Mouse (Mus musculus) ZHBTc4 (cell line): Measurements from ENCODE around the gene Gstm2.
A peak's percentile ranks its signal among the peaks of the same experiment; 100 is the strongest.
"Not testable (repeated sequence)": the region's sequence is repeated elsewhere in the genome, so short reads cannot be mapped to it uniquely, and the experiment has no call there.

Experiments used
- DNase-seq: peaks from one replicate; pipeline ENCODE4 v3.0.0-alpha.2; 2011; ENCODE audit warnings: low read depth, low spot score

Gene Gstm2

DNA sequence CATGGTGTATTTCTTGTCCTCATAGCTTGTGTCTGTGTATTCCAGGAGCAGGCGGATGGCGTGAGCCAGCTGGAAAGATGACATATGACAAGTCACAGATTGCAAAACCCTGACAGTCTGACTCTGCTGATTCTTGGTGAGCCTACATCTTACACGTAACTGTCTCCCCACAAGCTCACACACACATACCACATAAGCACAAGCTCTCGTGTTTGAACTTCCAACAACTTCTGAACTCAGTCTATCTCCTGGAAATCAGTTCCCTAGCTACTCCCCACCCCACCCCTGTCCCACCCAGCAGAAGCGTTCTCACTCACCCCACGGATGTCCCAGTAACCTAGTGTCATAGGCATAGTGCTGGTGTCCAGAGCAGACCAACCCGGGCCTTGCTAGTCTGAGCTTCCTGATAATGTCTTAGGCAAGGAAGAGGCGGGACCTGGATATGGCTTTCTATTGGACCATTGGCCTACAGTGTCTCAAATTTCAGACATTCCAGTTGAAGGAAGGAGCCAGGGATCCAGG, at the start of gene Gstm2:
Gstm2 (minus strand) TSS at position 413 of the 522 bp plus-strand sequence.
- DNase-seq: peak; percentile 81

DNA sequence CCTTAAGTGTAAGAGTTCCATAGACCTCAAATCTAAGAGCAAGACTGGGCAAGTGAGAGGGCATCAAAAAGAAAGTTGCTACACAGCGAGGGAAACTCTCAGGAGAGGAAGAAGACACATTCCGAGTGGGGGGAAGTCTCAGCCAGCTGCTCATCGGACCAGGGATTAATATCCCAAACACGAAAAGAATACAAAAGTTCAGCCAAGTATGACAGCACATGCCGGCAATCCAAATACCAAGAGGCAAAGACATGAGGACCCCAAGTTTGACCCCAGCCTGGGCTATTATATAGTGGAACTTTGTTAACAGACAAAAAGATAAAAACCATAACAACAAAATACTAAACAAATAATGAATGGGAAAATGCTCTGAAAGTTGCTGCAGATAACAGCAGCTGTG, 46.9 kb upstream of the Gstm2 start:
- no peak for DNase-seq

DNA sequence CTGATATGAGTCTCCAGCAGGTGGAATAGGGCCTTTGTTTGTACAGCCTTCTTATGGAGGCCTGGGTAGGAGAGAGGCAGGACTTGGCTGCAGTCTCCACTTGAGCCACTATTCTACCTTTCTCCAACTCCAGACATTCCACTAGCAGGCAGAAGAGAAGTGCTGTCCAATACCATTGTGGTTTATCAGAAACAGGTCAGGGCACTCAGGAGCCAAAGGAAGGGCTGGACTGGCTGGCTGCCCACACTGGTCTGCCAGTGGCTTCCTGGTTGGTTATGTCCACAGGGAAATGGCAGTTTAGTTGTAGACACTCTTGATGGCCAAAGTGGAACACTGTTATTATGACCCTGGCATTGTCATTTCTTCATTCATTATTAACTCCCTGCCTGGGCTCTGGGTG, 45.9 kb upstream of the Gstm2 start:
- DNase-seq: no peak

DNA sequence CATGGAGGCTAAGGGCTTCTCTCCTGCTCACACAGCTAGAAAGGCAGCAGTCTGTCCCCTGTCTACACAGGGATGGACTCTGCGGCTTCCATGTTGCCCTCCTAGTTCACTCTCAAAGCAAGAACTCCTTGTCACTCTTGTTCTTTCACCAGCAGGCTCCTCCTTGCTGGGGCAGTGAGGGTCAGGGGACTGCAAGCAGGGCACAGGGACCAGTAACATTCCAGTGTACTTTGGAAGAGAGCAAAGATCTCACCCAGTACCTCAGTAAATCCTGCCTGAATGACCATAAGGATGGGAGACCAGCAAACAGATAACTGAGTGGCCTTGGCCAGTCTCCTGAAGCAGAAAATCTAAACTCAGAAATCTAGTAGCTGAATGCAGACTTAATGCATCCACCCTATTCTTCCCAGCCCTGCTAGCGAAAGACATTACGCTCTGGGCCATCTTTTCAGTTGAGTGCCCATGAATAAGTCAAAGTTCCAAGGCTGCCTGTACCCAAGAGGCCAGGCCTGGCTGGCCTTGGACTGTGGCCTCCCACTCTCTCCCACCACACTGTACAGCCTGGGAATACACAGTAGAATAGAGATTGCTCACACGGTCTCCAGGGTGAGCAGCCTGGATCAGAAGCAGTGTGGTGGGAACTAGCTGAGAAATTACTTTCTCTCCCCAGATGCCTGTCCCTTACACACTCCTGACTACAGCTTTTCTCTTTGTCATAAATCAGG, 42.5 kb upstream of the Gstm2 start:
- DNase-seq: no peak

DNA sequence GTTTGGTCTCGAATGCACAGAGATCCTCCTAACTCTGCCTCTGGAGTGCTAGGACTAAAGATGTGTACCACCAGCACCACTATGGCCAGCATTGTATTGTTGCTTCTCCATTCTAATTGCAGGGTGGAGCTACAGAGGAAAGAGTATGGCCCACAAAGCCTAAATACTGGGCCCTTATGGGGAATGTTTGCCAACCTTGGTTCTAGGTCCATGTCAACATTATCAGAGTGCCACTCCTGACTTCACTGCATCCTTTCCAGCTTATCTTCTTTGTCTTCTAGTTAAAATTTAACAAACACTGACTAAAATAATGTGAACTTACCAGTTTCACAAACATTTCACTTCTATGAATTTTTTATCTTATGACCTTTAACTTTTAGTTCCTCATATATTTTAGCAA, 40.3 kb upstream of the Gstm2 start:
- DNase-seq: no peak

DNA sequence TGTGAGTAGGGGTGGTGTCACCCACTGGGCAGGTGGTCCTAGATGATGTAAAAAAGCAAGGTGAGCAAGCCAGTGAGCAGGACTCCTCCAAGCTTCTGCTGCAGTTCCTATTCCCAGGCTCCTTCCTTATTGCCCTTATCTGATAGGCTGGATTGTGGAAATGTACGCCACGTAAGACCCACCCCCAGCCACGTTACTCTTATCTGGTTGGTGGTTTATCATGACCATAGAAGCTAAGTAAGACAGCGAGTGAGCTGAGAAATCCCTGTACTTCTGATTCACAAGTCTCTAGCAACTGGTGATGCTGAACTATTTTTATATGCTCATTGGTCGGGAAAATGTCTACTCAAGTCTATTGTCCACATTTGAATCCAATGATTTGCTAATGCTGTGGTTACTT, 39.8 kb upstream of the Gstm2 start:
- DNase-seq: no peak

DNA sequence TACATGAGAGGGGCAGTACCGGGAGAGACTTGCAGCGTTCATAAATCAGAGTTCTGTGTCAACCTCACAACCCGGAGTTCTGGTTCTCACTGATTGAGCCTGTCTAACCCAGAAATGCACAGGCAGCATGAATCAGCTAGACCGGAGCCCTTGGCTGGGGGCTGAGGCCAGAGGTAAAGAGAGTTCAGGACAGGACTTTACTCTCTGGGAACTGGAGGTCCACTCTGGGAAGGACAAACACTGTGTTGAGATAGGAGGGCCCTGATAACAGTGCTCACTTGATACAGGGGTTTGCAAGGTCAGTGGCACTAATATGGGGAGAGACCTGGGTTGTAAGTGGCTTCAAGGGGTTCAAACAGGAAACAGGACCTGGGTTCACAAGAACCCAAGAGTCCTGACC, 39.1 kb upstream of the Gstm2 start:
- DNase-seq: no peak

DNA sequence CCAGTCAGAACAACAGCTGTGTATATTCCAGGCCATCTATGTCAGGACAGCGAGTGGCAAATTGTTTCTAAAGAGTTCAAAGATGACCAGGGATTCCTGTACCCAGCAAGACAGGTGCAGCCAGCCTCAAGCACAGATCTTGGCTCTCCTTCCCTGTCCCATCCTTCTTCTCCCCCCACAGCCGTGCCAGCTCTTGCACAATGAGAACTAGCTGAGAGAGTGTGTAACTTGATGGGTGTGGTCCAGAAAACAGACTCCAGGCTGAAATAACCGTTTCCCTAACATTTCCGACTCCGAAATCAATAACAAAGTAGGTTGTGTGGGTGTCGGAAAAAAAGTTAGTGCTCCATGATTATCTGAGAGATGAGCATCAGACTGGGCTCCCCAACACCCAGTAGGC, 36.4 kb upstream of the Gstm2 start:
- DNase-seq: no peak

DNA sequence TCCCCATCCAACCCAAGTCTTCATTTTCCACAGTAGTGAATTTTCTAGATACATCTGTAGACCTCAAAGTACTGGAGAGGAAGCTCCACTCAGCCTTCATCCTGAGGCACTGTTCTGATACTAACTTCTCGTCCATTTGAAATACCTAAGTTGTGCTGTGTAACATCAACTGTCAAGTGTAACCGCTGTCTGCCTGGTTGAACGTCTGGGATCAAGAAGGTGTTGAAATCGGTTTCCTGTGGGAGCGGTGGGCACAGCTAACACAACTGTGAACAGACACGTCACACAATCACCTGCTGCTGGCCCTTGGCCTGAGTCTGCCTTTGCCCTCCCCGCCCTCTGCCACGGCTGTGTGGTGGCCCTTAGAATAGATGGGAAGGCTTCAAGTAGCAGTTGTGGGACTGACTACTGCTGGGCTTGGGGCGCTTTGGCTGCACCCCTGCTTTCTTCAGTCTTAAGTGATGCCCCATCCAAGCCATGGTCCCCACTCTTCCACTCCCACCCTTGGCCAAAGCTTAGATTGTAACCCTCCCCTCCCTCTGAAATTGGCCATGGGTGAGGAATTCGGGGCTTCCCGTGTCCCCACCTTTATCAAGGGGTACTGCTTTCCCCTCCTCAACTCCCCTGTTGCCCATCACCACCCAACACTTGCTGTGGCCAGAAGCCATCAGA, 34.2 kb upstream of the Gstm2 start:
- not testable (repeated sequence) for DNase-seq

DNA sequence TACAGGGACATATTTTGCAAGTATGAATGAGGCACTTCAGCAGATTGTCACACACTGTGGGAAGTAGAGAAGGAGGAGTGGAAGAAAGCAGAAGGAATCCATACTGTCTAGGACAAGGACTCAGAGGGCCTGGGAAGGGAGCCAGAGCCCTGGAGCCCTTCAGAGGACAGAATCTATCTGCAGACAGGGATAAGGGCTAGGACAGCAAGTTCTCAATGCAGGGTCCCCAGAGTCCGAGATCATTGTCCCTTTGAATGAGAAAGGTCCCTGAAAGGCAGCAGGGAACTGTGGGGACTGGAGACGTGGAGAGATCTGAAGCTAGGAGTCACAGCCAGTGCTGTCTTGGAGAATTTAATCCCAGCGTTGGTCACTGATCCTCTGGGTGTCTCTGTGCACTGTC, 33.0 kb upstream of the Gstm2 start:
- not testable (repeated sequence) for DNase-seq

DNA sequence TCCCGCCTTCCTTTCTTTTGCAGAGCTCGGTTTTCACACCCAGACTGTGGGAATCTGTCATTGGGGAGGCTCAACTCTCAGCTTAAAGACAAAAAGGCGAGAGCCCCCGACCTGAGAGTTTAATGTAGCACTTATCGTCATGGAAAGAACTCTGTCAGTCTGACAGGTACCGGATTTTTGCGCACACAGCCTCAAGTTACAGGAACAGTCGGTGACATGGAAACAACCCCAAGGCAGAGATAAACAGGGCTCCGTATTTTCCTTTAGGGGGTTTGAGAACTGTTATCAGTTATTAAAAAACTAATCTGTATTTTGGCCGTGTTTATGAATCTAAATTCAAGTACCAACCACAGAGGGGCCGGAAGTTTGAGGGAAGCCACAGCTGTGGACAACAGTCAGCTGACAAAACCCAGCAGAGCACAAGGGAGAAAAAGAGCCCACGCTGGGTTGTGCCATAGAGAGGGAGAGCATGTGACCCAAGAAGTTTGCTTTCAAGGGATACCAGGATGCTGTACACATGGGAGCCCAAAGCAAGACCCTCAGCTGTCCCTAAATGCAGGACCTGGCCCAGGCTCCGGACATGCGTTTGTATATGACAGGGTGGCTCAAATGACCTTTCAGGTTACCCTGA, 32.1 kb upstream of the Gstm2 start:
- DNase-seq: no peak

DNA sequence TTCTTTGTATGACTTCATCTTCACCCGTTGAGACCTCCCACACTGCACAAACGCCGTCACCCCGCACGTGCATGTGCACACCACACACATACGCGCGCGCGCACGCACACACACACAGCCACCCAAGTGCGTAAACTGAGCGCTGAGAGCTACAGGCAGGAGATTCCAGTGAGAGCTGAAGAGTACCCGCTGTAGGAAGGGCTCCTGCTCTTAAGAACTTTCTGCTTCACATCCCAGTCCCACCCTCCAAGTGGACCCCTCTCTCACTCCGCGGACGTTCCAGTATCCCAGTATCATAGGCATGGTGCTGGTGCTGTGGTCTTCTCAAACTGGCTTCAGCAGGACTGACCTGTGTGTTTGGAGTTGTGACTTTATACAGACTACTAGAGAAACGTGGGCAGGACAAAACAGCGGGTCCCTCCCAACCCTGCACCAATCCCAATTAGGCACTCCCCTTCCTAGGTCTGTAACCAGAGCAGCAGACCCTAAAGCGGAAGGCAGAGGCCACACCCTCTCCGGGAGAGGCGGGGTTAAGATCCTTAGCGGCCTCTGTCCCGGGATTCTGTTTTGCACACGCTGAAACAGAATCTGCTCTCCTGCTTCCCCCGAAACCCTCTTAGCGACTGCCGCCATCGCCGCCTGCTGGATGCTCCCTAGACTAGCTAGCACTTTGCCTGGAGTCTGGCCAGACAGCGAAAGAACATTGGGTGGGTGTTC, 31.4 kb upstream of the Gstm2 start, which contains the start of gene Gstm1:
Gstm1 (minus strand) TSS at position 501 of the 717 bp plus-strand sequence.
- DNase-seq: peak; percentile 99

DNA sequence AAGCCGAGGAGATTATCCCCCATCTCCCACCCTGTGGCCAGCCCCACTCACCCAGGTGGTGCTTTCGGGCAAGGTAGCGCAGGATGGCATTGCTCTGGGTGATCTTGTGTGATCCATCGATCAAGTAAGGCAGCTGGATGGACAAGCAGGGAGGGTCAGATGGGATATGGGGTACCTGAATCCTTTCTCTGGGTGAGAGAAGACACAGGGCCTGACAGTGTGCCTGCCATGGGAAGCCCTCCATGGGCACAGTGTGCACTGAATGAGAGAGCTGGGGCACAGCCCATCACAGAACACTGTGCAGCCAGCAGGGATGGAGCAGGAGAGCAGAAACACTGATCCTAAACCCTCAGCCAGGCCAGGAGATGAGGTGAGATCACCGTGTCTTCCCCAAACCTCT, 30.2 kb upstream of the Gstm2 start:
- DNase-seq: not testable (repeated sequence)

DNA sequence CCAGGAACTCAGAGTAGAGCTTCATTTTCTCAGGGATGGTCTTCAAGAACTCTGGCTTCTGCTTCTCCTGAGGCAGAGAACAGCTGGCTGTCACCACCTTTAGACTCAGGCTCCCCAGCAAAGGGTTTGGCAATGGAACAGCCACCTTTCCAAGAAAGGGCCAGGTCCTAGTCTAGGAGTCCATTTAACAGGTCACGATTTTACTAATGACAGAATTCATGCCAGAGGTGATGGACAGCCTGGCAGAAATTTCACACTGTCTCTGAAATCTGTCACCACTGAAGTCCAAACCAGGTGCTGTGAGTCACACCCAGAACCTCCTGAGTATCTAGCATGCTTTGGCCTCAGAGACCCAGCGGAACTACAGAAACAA, 28.7 kb upstream of the Gstm2 start:
- no peak for DNase-seq

DNA sequence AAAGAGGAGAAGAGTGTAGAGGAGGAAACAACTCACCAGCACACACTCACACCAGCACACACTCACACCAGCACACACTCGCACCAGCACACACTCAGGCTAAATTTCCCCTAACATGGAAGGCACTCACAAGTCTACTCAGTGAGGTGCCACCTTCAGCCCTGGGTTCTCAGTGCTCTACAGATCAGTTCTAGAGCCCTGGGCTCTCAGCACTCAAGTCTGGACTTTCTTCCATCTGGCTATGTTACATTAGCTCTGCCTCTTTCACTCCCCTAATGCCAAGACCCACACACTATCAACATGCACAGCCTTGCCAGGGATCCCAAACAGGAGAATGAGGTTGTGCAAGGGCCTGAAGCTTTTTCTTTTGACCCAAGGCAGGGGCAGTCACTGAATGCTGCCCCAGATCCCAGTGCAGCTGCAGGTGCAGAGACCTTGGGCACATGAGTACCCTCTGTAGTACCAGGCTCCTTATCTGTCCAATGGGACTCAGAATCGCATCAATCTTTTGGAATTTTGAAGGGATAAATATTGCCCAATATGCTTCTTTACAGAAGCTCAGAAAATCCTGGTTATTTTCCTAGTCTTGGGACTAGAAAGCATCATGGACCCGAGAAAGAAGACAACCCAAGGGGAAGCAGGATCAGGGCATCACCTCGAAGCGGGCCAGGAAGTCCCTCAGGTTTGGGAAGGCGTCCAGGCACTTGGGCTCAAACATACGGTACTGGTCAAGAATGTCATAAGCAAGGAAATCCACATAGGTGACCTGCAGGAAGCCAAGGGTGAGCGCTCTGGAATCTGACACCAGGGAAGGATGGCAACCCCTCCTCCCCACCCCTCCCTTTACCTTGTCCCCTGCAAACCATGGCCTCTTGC, 28.1 kb upstream of the Gstm2 start:
- DNase-seq: no peak

DNA sequence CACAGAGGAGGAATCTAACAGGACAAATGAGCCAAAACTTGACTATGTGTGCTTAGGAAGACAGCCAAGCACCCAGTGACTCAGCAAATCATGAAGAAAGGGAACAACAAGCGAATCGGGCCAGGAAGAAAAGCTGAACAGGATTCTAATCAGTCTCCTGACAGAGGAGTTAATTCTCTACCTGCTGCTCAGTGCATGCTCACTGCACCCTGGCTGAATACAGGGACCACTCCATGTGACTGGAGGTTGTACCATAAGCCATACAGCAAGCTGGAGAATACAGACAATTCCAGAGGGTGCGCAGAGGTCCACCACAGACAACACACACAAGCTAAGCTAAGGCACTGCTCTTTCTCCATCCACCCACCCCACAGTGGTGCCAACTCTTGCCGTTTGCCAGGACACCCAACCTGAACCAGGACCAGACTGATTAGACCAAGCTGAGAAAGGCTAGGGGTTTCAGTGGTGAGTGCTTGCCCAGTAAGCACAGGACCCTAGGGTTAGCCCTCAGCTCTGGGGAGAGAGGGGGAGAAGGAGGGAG, 27.1 kb upstream of the Gstm2 start:
- DNase-seq: peak; percentile 11

DNA sequence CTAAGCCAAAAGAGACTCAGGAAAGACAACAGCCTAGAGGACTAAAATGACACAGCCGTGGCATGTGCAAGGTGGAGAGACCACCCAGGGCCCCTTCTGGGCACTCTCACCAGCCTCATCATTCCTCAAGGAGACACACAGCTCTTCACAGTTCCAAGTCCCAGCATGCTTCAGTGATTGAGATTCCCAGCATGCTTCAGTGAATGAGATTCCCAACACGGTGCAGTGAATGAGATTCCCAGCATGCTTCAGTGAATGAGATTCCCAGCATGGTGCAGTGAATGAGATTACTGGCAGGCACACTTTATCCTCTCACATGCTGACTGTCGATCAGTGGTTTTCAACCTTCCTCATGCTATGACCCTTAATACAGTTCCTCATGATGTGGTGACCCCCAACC, 25.3 kb upstream of the Gstm2 start:
- peak; percentile 20 for DNase-seq

DNA sequence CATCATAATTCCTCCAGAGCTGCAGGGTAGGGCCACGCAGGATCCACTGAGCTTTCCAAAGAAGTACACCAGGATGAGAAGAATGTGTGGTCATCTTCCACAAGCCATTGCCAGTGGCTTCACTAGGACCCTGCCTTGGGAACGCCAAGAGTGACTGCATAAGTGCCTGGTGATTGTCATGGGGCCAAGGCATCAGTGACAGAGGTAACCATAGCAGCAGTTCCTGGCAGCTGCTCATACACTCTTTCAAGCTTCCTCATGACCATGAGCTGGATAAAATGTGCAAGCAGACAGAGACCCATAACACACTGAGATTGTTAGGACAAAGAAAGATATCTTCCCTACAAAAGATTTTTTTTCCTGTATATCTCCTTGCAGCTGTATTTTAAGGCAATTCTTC, 24.0 kb upstream of the Gstm2 start:
- DNase-seq: no peak

DNA sequence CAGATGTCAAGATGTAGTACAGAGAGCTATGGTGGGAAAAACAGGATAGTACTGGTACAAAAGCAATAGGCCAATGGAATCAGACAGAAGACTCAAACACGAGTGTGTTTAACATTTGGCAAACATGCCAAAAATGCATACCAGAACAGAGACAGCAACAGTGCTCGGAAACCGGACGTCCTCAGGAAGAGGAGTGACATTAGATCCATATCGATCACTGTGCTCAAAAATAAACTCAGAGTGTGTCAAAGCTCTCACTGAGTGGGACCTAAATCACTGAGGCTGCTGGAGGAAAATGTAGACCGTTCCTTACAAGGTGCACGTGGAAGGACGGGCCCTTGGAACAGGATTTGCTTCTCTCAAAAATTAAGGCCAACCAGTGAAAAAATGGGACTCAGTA, 15.8 kb upstream of the Gstm2 start:
- no peak for DNase-seq

DNA sequence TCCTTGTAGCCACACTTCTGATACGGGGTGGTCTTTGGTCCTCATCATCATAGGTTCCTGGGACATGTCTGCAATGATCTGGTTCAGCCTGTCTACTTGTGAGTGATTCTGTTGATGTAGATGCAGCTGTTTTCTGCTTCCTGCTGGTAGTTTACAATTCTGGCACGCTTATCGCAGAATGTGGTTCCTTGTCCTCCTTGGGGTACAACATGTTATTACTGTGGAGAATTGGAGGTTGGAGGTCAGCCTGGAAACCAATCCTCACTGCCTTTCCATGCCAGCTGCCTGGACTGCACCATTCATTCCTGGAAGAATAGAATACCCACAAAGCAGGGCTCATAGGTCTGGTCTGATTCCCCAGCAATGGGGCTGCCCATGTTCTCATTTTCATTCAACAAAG, 13.2 kb upstream of the Gstm2 start:
- no peak for DNase-seq

DNA sequence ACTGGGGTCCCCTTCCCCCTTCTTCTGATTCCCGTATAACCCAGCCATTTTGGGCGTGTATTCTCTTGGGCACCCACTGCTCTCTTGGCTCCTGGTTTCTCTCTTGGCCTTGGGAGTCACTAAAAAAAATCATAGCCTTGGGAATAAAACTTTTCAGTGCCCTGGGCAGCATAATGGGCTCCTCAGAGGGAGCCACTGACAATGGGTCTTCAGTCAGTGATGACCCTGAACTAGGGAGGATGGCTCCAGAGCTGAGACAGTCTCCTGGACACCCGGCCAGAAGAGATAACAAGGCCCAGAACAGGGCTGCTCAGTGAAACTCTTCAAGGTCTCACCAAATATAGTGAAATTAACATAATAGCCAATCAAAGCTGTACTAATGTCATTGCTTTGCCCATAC, 12.3 kb upstream of the Gstm2 start:
- DNase-seq: no peak
